ENCODE assay signal across 22 mouse cellular contexts in genomic region chr11:98418273-98418672, GRCm38 (mm10). TPM values are rescaled to one million over a fixed set of nuclear protein-coding genes. Genes with fewer than 3 reads are reported as not detected.
DNase-seq lines count a peak whose midpoint lies in the region; ATAC-seq and TF ChIP-seq lines count a peak whose summit lies in the region.
"Had no signal": no experiment of that assay in that cellular context is flagged by ENCODE, and none has a peak within 500 bp of the region (broad histone marks: within the 10 kb centered on the region; RNA-seq: fewer than 3 reads in every experiment).

No protein-coding gene starts in this region.

- H3K9me3 ChIP-seq in heart, embryonic 15.5 days (replicated peaks) = no peaks in the 10 kb centered on the region
- H3K9me3 ChIP-seq in lung, embryonic 16.5 days (ENCODE audit: control insufficient read depth, low read length) = no peaks in the 10 kb centered on the region
- no peaks in the 10 kb centered on the region for H3K9me3 ChIP-seq in embryonic facial prominence, embryonic 15.5 days (replicated peaks)
- H3K9me3 ChIP-seq: embryonic facial prominence, embryonic 12.5 days; hindbrain, embryonic 15.5 days; liver, embryonic 15.5 days; megakaryocyte, embryonic 14.5 days; neural tube, embryonic 12.5 days had no signal

- DNase-seq in heart, adult 9 months (ENCODE audit: low spot score in 2 of 2) = no peak
- no peak for DNase-seq in lung, postnatal 36 days
- DNase-seq in cerebellum, adult 9-10 months = no peak
- no peak for DNase-seq in left cerebral cortex, adult 11 months (ENCODE audit: low spot score)
- DNase-seq: adrenal gland, postnatal 36 days; cerebellum, adult 18-20 months; heart, postnatal 10 days; left cerebral cortex, postnatal 4 days; right cerebral cortex, adult 18-20 months; thymus, postnatal 36 days had no signal

- no peak for TF ChIP-seq POLR2A in myocyte (IDR thresholded peaks at IDR 0.05; ENCODE audit: insufficient read length, low read depth)

- no peak overlapping the region for H3K9ac ChIP-seq in heart, embryonic 15.5 days
- H3K9ac ChIP-seq in lung, embryonic 16.5 days (ENCODE audit: low read length) = no peak overlapping the region; the same call in 1 of the 2 replicates
- no peak overlapping the region for H3K9ac ChIP-seq in embryonic facial prominence, embryonic 15.5 days
- H3K9ac ChIP-seq: embryonic facial prominence, embryonic 12.5 days; hindbrain, embryonic 15.5 days; liver, embryonic 15.5 days; neural tube, embryonic 12.5 days had no signal

- no peak overlapping the region for H3ac ChIP-seq in myocyte (ENCODE audit: control insufficient read depth, insufficient read length)

- no peak for ATAC-seq in heart, embryonic 15.5 days (replicated peaks; ENCODE audit: insufficient number of reproducible peaks, insufficient read depth, low FRiP score, low read depth)
- ATAC-seq in lung, embryonic 16.5 days (ENCODE audit: low read depth) = no peak
- peak; percentile 55 for ATAC-seq in embryonic facial prominence, embryonic 15.5 days (ENCODE audit: insufficient number of reproducible peaks, low FRiP score, low TSS enrichment, low read depth)
- ATAC-seq: forebrain, embryonic 16.5 days had no signal

- H3K27ac ChIP-seq in heart, embryonic 15.5 days = peak overlapping the region; percentile 51; the same call in 1 of the 2 replicates
- peak overlapping the region; percentile 6; the same call in 1 of the 2 replicates for H3K27ac ChIP-seq in lung, embryonic 16.5 days (ENCODE audit: low read length)
- H3K27ac ChIP-seq in embryonic facial prominence, embryonic 15.5 days (replicated peaks) = peak overlapping the region; percentile 79
- H3K27ac ChIP-seq: embryonic facial prominence, embryonic 12.5 days; hindbrain, embryonic 15.5 days; left cerebral cortex, adult 2 months; liver, embryonic 15.5 days; neural tube, embryonic 12.5 days had no signal

- H3K27me3 ChIP-seq in heart, embryonic 15.5 days = no peaks in the 10 kb centered on the region
- H3K27me3 ChIP-seq in lung, embryonic 16.5 days (ENCODE audit: control insufficient read depth, insufficient read depth, low read depth, low read length) = no peaks in the 10 kb centered on the region
- no peaks in the 10 kb centered on the region for H3K27me3 ChIP-seq in embryonic facial prominence, embryonic 15.5 days
- no peaks in the 10 kb centered on the region for H3K27me3 ChIP-seq in myocyte (ENCODE audit: control insufficient read depth, insufficient read depth, insufficient read length)
- H3K27me3 ChIP-seq: embryonic facial prominence, embryonic 12.5 days; neural tube, embryonic 12.5 days had no signal

- no peak overlapping the region for H3K4me2 ChIP-seq in heart, embryonic 15.5 days
- H3K4me2 ChIP-seq in lung, embryonic 16.5 days (ENCODE audit: low read depth, low read length) = no peak overlapping the region
- H3K4me2 ChIP-seq in embryonic facial prominence, embryonic 15.5 days (replicated peaks) = no peak overlapping the region
- H3K4me2 ChIP-seq in myocyte (ENCODE audit: low read depth) = peak overlapping the region; percentile 27
- H3K4me2 ChIP-seq: embryonic facial prominence, embryonic 12.5 days; hindbrain, embryonic 15.5 days; liver, embryonic 15.5 days; neural tube, embryonic 12.5 days had no signal

- WGBS in heart, embryonic 15.5 days = 49% methylated on average over 6 of the region's 6 CpGs
- 42% methylated on average over 6 of the region's 6 CpGs for WGBS in lung, embryonic 16.5 days
- 47% methylated on average over 5 of the region's 6 CpGs for WGBS in embryonic facial prominence, embryonic 15.5 days

- H3K36me3 ChIP-seq in heart, embryonic 15.5 days = peaks cover 32% of the 10 kb centered on the region
- H3K36me3 ChIP-seq in lung, embryonic 16.5 days (ENCODE audit: control insufficient read depth, insufficient read depth, low read length) = peaks cover 7% of the 10 kb centered on the region
- H3K36me3 ChIP-seq in embryonic facial prominence, embryonic 15.5 days = peaks cover 45% of the 10 kb centered on the region
- H3K36me3 ChIP-seq in myocyte (ENCODE audit: control insufficient read depth, insufficient read depth) = peaks cover 8% of the 10 kb centered on the region
- H3K36me3 ChIP-seq: hindbrain, embryonic 15.5 days; liver, embryonic 15.5 days had no signal

- H3K79me2 ChIP-seq in myocyte (ENCODE audit: control insufficient read depth, insufficient read depth) = peaks cover 28% of the 10 kb centered on the region

- H3K4me1 ChIP-seq in heart, embryonic 15.5 days (replicated peaks) = peaks cover 62% of the 10 kb centered on the region
- peaks cover 28% of the 10 kb centered on the region for H3K4me1 ChIP-seq in lung, embryonic 16.5 days (replicated peaks; ENCODE audit: control insufficient read depth, insufficient read depth, low read length)
- H3K4me1 ChIP-seq in embryonic facial prominence, embryonic 15.5 days = peaks cover 49% of the 10 kb centered on the region
- H3K4me1 ChIP-seq: liver, embryonic 15.5 days had no signal

- H3K4me3 ChIP-seq in heart, embryonic 15.5 days = no peak overlapping the region
- no peak overlapping the region for H3K4me3 ChIP-seq in lung, embryonic 16.5 days (ENCODE audit: low read length)
- no peak overlapping the region; the same call in 1 of the 2 replicates for H3K4me3 ChIP-seq in embryonic facial prominence, embryonic 15.5 days (replicated peaks)
- no peak overlapping the region for H3K4me3 ChIP-seq in myocyte
- H3K4me3 ChIP-seq: embryonic facial prominence, embryonic 12.5 days; hindbrain, embryonic 15.5 days; left cerebral cortex, adult 2 months; liver, embryonic 15.5 days; neural tube, embryonic 12.5 days had no signal

TF ChIP-seq in myocyte, 11 proteins besides CTCF, POLR2A, EP300 and RAD21:
- TF ChIP-seq POLR2AphosphoS2 (IDR thresholded peaks at IDR 0.05; ENCODE audit: insufficient read length, low read depth) = no peak
- no peak for TF ChIP-seq MAX (IDR thresholded peaks at IDR 0.05; ENCODE audit: low read depth)
- no peak for TF ChIP-seq USF1 (IDR thresholded peaks at IDR 0.05; ENCODE audit: low read depth)
- peak; percentile 63 to 92 (median 86) for TF ChIP-seq MYOD1 (IDR thresholded peaks at IDR 0.05; ENCODE audit: control insufficient read depth in 1 of 3, insufficient read length in 2 of 3, low read depth in 2 of 3)
- TF ChIP-seq TCF12 (IDR thresholded peaks at IDR 0.05; ENCODE audit: insufficient read depth, poor library complexity, severe bottlenecking) = peak; percentile 75
- no peak for TF ChIP-seq REST (IDR thresholded peaks at IDR 0.05; ENCODE audit: insufficient read depth, insufficient read length)
- TF ChIP-seq SRF (IDR thresholded peaks at IDR 0.05; ENCODE audit: control insufficient read depth, insufficient read length, low read depth) = peak; percentile 5
- no peak for TF ChIP-seq CEBPB (IDR thresholded peaks at IDR 0.05; ENCODE audit: insufficient read depth, poor library complexity, severe bottlenecking)
- TF ChIP-seq TCF3 (IDR thresholded peaks at IDR 0.05; ENCODE audit: insufficient read length, low read depth) = peak; percentile 74
- TF ChIP-seq E2F4 (IDR thresholded peaks at IDR 0.05; ENCODE audit: insufficient read depth) = no peak
- peak; percentile 90 to 96 (median 94) for TF ChIP-seq MYOG (IDR thresholded peaks at IDR 0.05; ENCODE audit: control insufficient read depth in 1 of 3, insufficient read depth in 1 of 3, insufficient read length in 2 of 3, low read depth in 2 of 3)

RNA-seq across cellular contexts. Expression of gene Erbb2, which starts 6.0 kb away (rescaled TPM):
- 36.1 and 44.2 TPM in 2 replicates for polyA plus RNA-seq in heart, embryonic 15.5 days (2015; fragmentation: Nextera tagmentation; extraction: Ambion mirVana)
- 39.3 and 41.4 TPM in 2 replicates for polyA plus RNA-seq in lung, embryonic 16.5 days (2015; fragmentation: Nextera tagmentation; extraction: Ambion mirVana)
- 60.7 and 64.0 TPM in 2 replicates for polyA plus RNA-seq in embryonic facial prominence, embryonic 15.5 days (2015; fragmentation: Nextera tagmentation; extraction: Ambion mirVana)
- 33.5 TPM for polyA plus RNA-seq in myocyte (2012; fragmentation: generic; extraction: Trizol)

RNA-seq across cellular contexts. Expression of gene Pgap3, which starts 18.0 kb away (rescaled TPM):
- 17.0 and 19.3 TPM in 2 replicates for polyA plus RNA-seq in heart, embryonic 15.5 days (2015; fragmentation: Nextera tagmentation; extraction: Ambion mirVana)
- polyA plus RNA-seq in lung, embryonic 16.5 days (2015; fragmentation: Nextera tagmentation; extraction: Ambion mirVana) = 15.0 and 16.2 TPM in 2 replicates
- 13.7 and 16.8 TPM in 2 replicates for polyA plus RNA-seq in embryonic facial prominence, embryonic 15.5 days (2015; fragmentation: Nextera tagmentation; extraction: Ambion mirVana)
- 8.7 TPM for polyA plus RNA-seq in myocyte (2012; fragmentation: generic; extraction: Trizol)

RNA-seq across cellular contexts. Expression of gene Mien1, which starts 20.5 kb away (rescaled TPM):
- polyA plus RNA-seq in heart, embryonic 15.5 days (2015; fragmentation: Nextera tagmentation; extraction: Ambion mirVana) = 98.8 and 108 TPM in 2 replicates
- 87.5 and 97.5 TPM in 2 replicates for polyA plus RNA-seq in lung, embryonic 16.5 days (2015; fragmentation: Nextera tagmentation; extraction: Ambion mirVana)
- 109 and 111 TPM in 2 replicates for polyA plus RNA-seq in embryonic facial prominence, embryonic 15.5 days (2015; fragmentation: Nextera tagmentation; extraction: Ambion mirVana)
- 112 TPM for polyA plus RNA-seq in myocyte (2012; fragmentation: generic; extraction: Trizol)

RNA-seq across cellular contexts. Expression of gene Grb7, which starts 27.9 kb away (rescaled TPM):
- 1.3 and 5.0 TPM in 2 replicates for polyA plus RNA-seq in heart, embryonic 15.5 days (2015; fragmentation: Nextera tagmentation; extraction: Ambion mirVana)
- polyA plus RNA-seq in lung, embryonic 16.5 days (2015; fragmentation: Nextera tagmentation; extraction: Ambion mirVana) = 45.6 and 47.6 TPM in 2 replicates
- polyA plus RNA-seq in embryonic facial prominence, embryonic 15.5 days (2015; fragmentation: Nextera tagmentation; extraction: Ambion mirVana) = 16.2 and 22.4 TPM in 2 replicates
- not detected for polyA plus RNA-seq in myocyte (2012; fragmentation: generic; extraction: Trizol)
- polyA plus RNA-seq: C2C12 had no signal

RNA-seq across cellular contexts. Expression of gene Pnmt, which starts 32.0 kb away (rescaled TPM):
- 0.52 and 0.57 TPM in 2 replicates for polyA plus RNA-seq in heart, embryonic 15.5 days (2015; fragmentation: Nextera tagmentation; extraction: Ambion mirVana)
- polyA plus RNA-seq in lung, embryonic 16.5 days (2015; fragmentation: Nextera tagmentation; extraction: Ambion mirVana) = 0.13 TPM in 1 of 2 replicates, not detected in the other
- polyA plus RNA-seq in embryonic facial prominence, embryonic 15.5 days (2015; fragmentation: Nextera tagmentation; extraction: Ambion mirVana) = 0.56 and 0.66 TPM in 2 replicates
- polyA plus RNA-seq in myocyte (2012; fragmentation: generic; extraction: Trizol) = 2.2 TPM
- polyA plus RNA-seq: liver, embryonic 15.5 days had no signal

Comparison
In these comparisons a context has a peak if more than half of its experiments do, and no peak if none do; other contexts are left out.
1. H3K27ac ChIP-seq: peak in every context shown above with its lines; median percentile 79 in embryonic facial prominence, embryonic 15.5 days; 51 in heart, embryonic 15.5 days; 6 in lung, embryonic 16.5 days.